Mouse (Mus musculus): Measurements from ENCODE around the gene Olfr90.

GRCm38 (mm10) chr17:37048383-37048782 lies 39.9 kb downstream of the Olfr90 start:
- TF ChIP-seq CTCF (IDR thresholded peaks at IDR 0.05; ENCODE audit: low read depth) (no peak), EP300 (IDR thresholded peaks at IDR 0.05; ENCODE audit: low read depth) (no peak)

All from heart, postnatal 0 days (tissue).